Mouse (Mus musculus): ENCODE results near the gene Aqp9. TPM values are rescaled to one million over a fixed set of nuclear protein-coding genes. Genes with fewer than 3 reads are reported as not detected.
"Not testable (repeated sequence)": the region's sequence is repeated elsewhere in the genome, so short reads cannot be mapped to it uniquely, and the experiment has no call there.

Aqp9 gene
- total RNA-seq, 2 experiments from 2014 or later: 62.6 to 74.2 TPM

GRCm38 (mm10) chr9:71151386-71151785 is 17.1 kb downstream of the Aqp9 start:
- ATAC-seq (replicated peaks; ENCODE audit: low FRiP score, low TSS enrichment, poor library complexity, severe bottlenecking): no peak

DNA sequence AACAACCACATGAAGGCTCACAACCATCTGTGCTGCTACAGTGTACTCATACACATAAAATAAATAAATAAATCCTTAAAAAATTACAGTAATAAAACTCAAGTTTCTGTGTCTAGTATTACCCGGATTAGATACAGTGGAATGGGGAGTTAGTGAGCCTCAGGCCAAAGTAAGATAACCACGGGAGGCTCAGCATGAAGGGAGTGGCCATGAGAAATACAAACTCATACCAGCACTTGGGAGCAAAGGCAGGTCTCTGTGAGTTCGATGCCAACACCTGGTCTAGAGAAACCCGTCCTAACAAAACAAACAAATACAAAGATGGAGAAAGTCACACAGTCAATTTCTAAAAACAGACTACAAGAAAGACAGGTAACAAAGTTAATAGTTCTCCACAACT is 18.3 kb downstream of the Aqp9 start:
- no peak for ATAC-seq (replicated peaks; ENCODE audit: low FRiP score, low TSS enrichment, poor library complexity, severe bottlenecking)

DNA sequence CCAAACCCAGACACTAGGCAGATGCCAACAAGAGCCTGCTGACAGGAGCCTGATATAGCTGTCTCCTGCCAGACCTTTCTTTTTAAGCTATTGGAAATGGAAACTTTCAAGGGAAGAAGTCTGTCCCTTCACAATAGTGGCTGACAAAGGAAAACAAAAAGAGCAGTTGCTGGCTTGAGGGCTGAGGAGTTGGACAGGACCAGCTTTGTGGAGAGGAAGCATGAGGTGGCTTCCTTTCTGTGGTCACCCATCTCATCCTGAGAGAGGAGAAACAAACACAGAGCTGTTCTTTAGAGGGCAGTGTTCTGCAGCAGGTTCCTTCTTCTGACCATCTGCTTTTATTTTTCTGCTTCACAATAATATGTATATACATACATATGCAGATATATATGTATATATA is 19.6 kb downstream of the Aqp9 start:
- ATAC-seq (replicated peaks; ENCODE audit: low FRiP score, low TSS enrichment, poor library complexity, severe bottlenecking): no peak

DNA sequence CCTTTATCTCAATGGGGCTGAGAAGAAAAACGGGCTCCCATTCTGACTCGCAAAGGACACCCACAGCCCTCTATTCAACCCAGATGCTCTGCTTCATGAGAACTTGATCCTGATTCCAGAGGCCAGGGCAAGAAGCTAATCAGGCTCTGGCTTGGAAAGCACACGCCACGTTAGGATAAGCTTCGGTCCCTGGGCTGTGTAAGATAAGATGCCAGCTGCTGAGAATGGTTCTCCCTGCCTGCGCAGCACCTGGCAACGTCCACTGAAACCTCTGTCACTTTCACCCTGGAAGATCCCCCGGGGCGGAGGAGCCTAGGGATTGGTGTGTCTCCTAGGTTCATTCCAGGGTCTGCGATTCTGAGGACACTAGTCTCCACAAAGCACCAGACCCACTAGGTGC is 22.3 kb downstream of the Aqp9 start:
- ATAC-seq (replicated peaks; ENCODE audit: low FRiP score, low TSS enrichment, poor library complexity, severe bottlenecking): peak; percentile 99

- ATAC-seq (replicated peaks; ENCODE audit: low FRiP score, low TSS enrichment, poor library complexity, severe bottlenecking): no peak
These were observed 28.3 kb downstream of the Aqp9 start for GRCm38 (mm10) chr9:71140205-71140604.

GRCm38 (mm10) chr9:71138936-71139335 is 29.5 kb downstream of the Aqp9 start:
- no peak for ATAC-seq (replicated peaks; ENCODE audit: low FRiP score, low TSS enrichment, poor library complexity, severe bottlenecking)

DNA sequence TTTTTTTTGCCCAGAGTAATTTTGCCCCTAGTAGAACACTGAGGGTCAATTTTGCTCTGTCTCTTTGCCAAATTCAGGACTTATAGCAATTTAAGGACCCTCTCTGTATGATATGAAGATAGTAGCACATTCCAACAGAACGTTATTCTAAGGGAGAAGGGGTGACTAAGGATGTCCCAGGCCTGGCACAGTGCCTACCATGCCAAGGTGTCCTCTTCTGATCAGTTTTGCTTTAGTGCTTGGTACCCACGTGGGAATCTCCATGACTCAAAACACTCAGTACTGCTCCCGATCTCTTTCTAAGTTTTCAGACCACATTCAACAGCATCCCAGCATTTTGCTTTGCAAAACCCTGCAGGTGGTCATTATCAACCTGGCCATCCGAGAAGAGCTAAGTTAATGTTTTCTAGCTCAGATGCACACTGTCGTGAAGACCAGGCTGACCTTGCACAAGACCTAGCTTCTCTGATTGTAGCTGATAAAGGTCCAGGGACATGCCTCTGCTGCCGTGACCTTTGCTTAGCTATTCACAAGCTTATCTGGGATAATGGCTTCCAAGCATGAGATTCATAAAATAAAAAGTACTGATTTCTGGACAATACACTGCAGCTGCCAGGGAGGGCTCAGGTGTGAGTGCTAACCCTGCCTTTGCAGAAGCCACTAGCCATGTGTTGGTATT is 31.1 kb downstream of the Aqp9 start:
- ATAC-seq (replicated peaks; ENCODE audit: low FRiP score, low TSS enrichment, poor library complexity, severe bottlenecking): no peak

DNA sequence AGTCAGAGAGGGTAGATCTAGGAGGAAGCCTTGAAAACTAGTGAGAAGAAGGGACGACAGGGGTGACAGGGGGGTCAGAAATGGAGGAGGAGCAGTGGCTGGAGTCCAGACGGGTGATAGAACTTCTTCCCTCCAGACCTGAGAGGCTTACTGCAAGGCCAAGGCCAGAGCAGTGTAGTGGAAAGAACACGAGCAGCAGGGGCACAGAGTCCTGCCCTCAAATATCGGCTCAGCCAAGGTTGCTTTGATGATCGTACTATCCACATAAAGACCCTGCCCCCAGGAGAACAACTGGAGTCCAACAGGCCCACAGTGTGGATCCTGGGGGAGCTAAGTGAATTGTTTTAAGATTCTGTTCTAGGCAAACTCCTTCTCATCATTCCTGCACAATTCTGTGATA is 33.4 kb downstream of the Aqp9 start:
- ATAC-seq (replicated peaks; ENCODE audit: low FRiP score, low TSS enrichment, poor library complexity, severe bottlenecking): no peak

DNA sequence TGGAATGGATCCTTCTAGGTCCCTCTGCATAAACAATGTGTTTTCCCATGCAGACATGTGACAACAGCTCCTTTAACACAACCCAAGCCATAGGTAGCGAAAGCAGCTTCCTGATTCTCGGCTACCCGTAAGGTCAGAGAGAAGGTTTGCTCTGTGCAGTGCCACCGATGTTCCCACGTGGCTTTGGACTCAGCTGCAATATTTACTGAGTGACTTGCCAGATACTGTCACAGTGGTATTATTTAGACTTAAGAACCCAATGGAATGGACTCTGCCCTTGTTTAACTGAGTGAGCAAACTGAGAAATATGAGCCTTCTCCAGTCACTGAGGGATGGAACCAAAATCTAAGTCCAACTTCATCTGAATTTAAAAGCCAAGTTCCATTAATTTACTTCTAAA is 35.3 kb downstream of the Aqp9 start:
- no peak for ATAC-seq (replicated peaks; ENCODE audit: low FRiP score, low TSS enrichment, poor library complexity, severe bottlenecking)

GRCm38 (mm10) chr9:71131822-71132221 is 36.7 kb downstream of the Aqp9 start:
- no peak for ATAC-seq (replicated peaks; ENCODE audit: low FRiP score, low TSS enrichment, poor library complexity, severe bottlenecking)

GRCm38 (mm10) chr9:71128911-71129310 is 39.6 kb downstream of the Aqp9 start:
- peak; percentile 93 for ATAC-seq (replicated peaks; ENCODE audit: low FRiP score, low TSS enrichment, poor library complexity, severe bottlenecking)

DNA sequence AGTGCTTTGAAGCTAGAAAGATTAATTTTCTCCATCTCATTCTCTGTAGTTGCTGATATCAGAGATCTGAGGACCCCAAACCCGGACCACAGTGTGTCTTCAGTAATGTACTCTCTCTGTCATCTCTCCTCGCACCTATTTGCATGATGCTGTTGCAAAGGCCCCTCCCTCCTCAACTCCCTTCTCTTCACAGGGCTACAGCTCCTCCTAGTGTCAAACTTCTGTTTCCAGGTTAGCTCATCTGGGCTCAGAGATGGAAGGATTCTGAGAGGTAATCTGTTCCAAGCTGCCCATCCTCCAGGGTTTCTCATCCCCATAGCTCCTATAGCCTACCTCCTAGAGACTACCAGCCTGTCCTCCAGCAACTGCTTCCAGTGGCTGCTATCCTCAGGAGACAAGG is 42.3 kb downstream of the Aqp9 start:
- ATAC-seq (replicated peaks; ENCODE audit: low FRiP score, low TSS enrichment, poor library complexity, severe bottlenecking): no peak

DNA sequence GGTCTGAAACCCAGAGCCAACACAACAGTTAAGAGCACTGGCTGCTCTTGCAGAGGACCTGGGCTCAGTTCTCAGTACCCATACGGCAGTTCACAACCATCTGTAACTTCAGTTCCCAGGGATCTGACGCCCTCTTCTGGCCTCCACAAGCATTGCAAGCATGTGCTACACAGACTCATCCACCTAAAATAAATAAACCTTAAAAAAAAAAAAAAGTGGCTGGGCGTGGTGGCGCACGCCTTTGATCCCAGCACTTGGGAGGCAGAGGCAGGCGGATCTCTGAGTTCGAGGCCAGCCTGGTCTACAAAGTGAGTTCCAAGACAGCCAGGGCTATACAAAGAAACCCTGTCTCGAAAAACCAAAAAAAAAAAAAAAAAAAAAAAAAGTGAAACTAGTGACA is 45.4 kb downstream of the Aqp9 start:
- ATAC-seq (replicated peaks; ENCODE audit: low FRiP score, low TSS enrichment, poor library complexity, severe bottlenecking): not testable (repeated sequence)

GRCm38 (mm10) chr9:71120924-71121323 is 47.6 kb downstream of the Aqp9 start:
- peak; percentile 55; the same call in 1 of the 2 replicates for ATAC-seq (replicated peaks; ENCODE audit: low FRiP score, low TSS enrichment, poor library complexity, severe bottlenecking)

- no peak for ATAC-seq (replicated peaks; ENCODE audit: low FRiP score, low TSS enrichment, poor library complexity, severe bottlenecking)
These were observed 55.3 kb downstream of the Aqp9 start for GRCm38 (mm10) chr9:71113166-71113565.

DNA sequence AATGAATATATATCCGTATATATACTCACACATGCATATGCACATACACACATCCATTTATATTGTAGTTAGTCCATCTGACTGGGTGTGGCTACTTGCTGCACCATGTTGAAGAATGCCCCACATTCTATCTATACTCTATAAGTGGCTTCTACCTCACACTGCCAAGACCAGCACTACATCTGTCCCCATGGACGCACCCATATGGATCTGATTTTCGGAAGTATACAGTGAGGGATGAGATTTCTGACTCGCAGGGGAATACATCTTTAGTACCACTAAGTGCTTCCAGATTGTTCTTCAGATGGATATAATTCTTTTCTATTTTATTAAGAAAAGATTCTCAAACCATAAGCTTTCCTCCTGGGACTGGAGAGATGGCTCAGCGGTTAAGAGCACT is 65.0 kb downstream of the Aqp9 start:
- no peak for ATAC-seq (replicated peaks; ENCODE audit: low FRiP score, low TSS enrichment, poor library complexity, severe bottlenecking)

DNA sequence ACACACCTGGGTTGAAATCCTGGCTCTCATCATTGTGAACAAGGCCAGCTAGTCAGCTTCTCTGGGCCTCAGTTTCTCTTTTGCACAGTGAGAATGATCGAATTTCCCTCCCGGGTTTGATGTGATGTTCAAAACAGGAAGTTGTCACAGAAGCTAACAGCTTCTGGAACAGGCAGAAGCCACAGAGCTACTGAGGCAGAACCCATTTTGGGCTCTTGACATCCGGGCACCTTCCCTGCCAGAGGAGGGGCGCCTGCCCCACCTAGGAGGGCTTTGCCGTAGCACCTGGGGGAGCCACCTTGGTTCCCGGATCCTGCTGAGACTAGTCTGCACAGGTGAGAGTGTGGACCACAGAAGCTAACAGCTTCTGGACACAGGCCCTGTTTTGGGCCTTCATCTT is 74.4 kb downstream of the Aqp9 start:
- ATAC-seq (replicated peaks; ENCODE audit: low FRiP score, low TSS enrichment, poor library complexity, severe bottlenecking): no peak

DNA sequence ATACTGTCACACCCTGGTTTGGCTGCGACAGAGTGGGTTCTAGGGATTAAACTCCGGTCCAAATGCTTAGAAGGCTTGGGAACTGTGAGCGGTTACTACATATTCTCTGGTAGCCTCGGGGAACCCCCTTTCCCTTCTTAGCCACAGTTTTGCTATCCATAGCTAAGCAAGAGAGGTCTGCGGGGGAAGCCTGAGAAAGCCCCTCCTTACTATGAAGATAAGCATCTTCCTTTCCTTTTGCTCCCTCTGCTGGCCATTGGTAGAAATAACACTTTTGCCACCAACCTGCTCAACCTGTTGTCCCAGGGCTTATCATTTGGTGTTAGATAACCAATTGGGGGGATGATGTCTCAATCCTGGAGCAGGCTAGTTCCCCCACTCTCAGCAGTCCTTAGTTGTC is 76.4 kb downstream of the Aqp9 start:
- peak; percentile 57; the same call in 1 of the 2 replicates for ATAC-seq (replicated peaks; ENCODE audit: low FRiP score, low TSS enrichment, poor library complexity, severe bottlenecking)

GRCm38 (mm10) chr9:71079201-71079600 is 89.3 kb downstream of the Aqp9 start:
- no peak for ATAC-seq (replicated peaks; ENCODE audit: low FRiP score, low TSS enrichment, poor library complexity, severe bottlenecking)

- ATAC-seq (replicated peaks; ENCODE audit: low FRiP score, low TSS enrichment, poor library complexity, severe bottlenecking): no peak
These were observed 91.1 kb downstream of the Aqp9 start for GRCm38 (mm10) chr9:71077251-71077825.

- no peak for ATAC-seq (replicated peaks; ENCODE audit: low FRiP score, low TSS enrichment, poor library complexity, severe bottlenecking)
These were observed 92.3 kb downstream of the Aqp9 start for GRCm38 (mm10) chr9:71076201-71076648.

Measured in megakaryocyte-erythroid progenitor cell, adult 5-6 weeks (primary cell).